Mouse (Mus musculus) heart, adult 2 months (tissue): ENCODE measurements at regions not wholly inside any gene's neighbourhood (a gene's known extent, or its start where the extent isn't known, plus 50 kb on each side); places are given as distances from the start of the nearest gene placed in this dataset.

Source experiments
- DNase-seq, 2 experiments: peaks; one replicate each; pipeline ENCODE4 v3.0.0; 2021
- H3K27ac ChIP-seq: fragments of 200-600 bp; 2 replicates; pipeline ENCODE4 v1.8.1; 2022
- H3K27me3 ChIP-seq: fragments of 200-500 bp; 2 replicates; pipeline ENCODE4 v1.6.1; 2012; ENCODE audit warnings: mild to moderate bottlenecking, low read length, inconsistent platforms, mixed read lengths; ENCODE audit not compliant: control insufficient read depth, insufficient read depth
- H3K36me3 ChIP-seq: fragments of 200-500 bp; 2 replicates; pipeline ENCODE4 v1.6.1; 2012; ENCODE audit warnings: low read length, inconsistent platforms; ENCODE audit not compliant: control insufficient read depth, insufficient read depth
- H3K4me1 ChIP-seq: fragments of 200-500 bp; 2 replicates; pipeline ENCODE4 v1.6.1; 2011; ENCODE audit warnings: low read length; ENCODE audit not compliant: control insufficient read depth, insufficient read depth
- H3K4me3 ChIP-seq: fragments of 200-600 bp; 2 replicates; pipeline ENCODE4 v1.8.1; 2022
- H3K79me2 ChIP-seq: fragments of 200-500 bp; replicated peaks from 2 replicates; pipeline ENCODE4 v1.6.1; 2012; ENCODE audit warnings: mild to moderate bottlenecking, inconsistent platforms, low read length, moderate library complexity, mixed read lengths; ENCODE audit not compliant: control insufficient read depth, insufficient read depth
- H3K9ac ChIP-seq: fragments of 200-500 bp; 2 replicates; pipeline ENCODE4 v1.6.1; 2012; ENCODE audit warnings: low read depth, mild to moderate bottlenecking, control low read depth, inconsistent platforms, low read length, mixed read lengths
- CTCF ChIP-seq: fragments of 200-600 bp; IDR thresholded peaks from 2 replicates; pipeline ENCODE4 v1.8.1; 2022; ENCODE audit warnings: antibody characterized with exemption, mild to moderate bottlenecking, moderate library complexity
- EP300 ChIP-seq: fragments of 200-500 bp; IDR thresholded peaks from 2 replicates; pipeline ENCODE4 v1.6.1; 2011; ENCODE audit warnings: low read depth, low read length, control low read depth; ENCODE audit not compliant: insufficient read depth
- POLR2A ChIP-seq: fragments of 200-500 bp; IDR thresholded peaks from 2 replicates; pipeline ENCODE4 v1.6.1; 2011; ENCODE audit warnings: mild to moderate bottlenecking, low read depth, low read length, control low read depth; ENCODE audit not compliant: insufficient read depth
- WGBS: fragments of 180-500 bp; shearing (Covaris S2); methylation state at CpG from one replicate; pipeline ENCODE4 v1.1.7; 2018; 5-methylcytosine and 5-hydroxymethylcytosine counted together
- intact Hi-C: fragments of 180-260 bp; cut with DNase I; formaldehyde crosslinking; loops from one replicate; pipeline ENCODE4 v1.15.1; 2025

GRCm38 (mm10) chr1:151125028-151125659, 57.2 kb upstream of the Gm47985 start:
- 88% methylated on average over 9 of the region's 9 CpGs for WGBS
- DNase-seq: no peak
- Histone ChIP-seq H3K4me3 (no peak overlapping the region), H3K4me1 (peaks cover 6% of the 10 kb centered on the region), H3K79me2 (no peaks in the 10 kb centered on the region), H3K27me3 (no peaks in the 10 kb centered on the region), H3K27ac (no peak overlapping the region), H3K36me3 (peaks cover 6% of the 10 kb centered on the region), H3K9ac (no peak overlapping the region)
- intact Hi-C loops: loop anchor here (5.0 kb wide), 2 partner anchors 43 to 217 kb away; partner anchors contain the start of gene Ivns1abp
- TF ChIP-seq CTCF (no peak), POLR2A (no peak), EP300 (no peak)

GRCm38 (mm10) chr1:151125764-151126485, 56.4 kb upstream of the Gm47985 start:
- WGBS: 55% methylated on average over 3 of the region's 3 CpGs
- Histone ChIP-seq H3K27me3 (no peaks in the 10 kb centered on the region), H3K9ac (no peak overlapping the region), H3K36me3 (peaks cover 6% of the 10 kb centered on the region), H3K27ac (no peak overlapping the region), H3K79me2 (no peaks in the 10 kb centered on the region), H3K4me1 (peaks cover 6% of the 10 kb centered on the region), H3K4me3 (no peak overlapping the region)
- intact Hi-C loops: loop anchor here (5.0 kb wide), 2 partner anchors 44 to 216 kb away; partner anchors contain the start of gene Ivns1abp
- DNase-seq: no peak
- no peak for TF ChIP-seq POLR2A
- no peak for TF ChIP-seq EP300
- TF ChIP-seq CTCF: no peak

GRCm38 (mm10) chr1:151126756-151127155, 55.6 kb upstream of the Gm47985 start:
- H3K27ac ChIP-seq: no peak overlapping the region

GRCm38 (mm10) chr1:151128005-151128404, 54.3 kb upstream of the Gm47985 start:
- Histone ChIP-seq H3K27ac (peak overlapping the region; percentile 82), H3K36me3 (peaks cover 6% of the 10 kb centered on the region), H3K4me3 (no peak overlapping the region), H3K4me1 (peaks cover 6% of the 10 kb centered on the region), H3K79me2 (no peaks in the 10 kb centered on the region), H3K9ac (no peak overlapping the region; the same call in 1 of the 2 replicates), H3K27me3 (no peaks in the 10 kb centered on the region)
- WGBS: 26% methylated on average over 5 of the region's 5 CpGs
- DNase-seq: peak; percentile 44 to 62
- TF ChIP-seq POLR2A (0 out of 2 replicates have a peak, but pooled peaks have one; percentile 24), EP300 (peak; percentile 83), CTCF (no peak)
- intact Hi-C loops: loop anchor here (1.0 to 5.0 kb wide), 3 partner anchors 42 to 214 kb away; partner anchors contain the start of gene Ivns1abp

More at GRCm38 (mm10) chr1:151126756-151127155, 55.6 kb upstream of the Gm47985 start:
- Histone ChIP-seq H3K9ac (no peak overlapping the region), H3K4me1 (peaks cover 6% of the 10 kb centered on the region), H3K27me3 (no peaks in the 10 kb centered on the region), H3K4me3 (no peak overlapping the region), H3K36me3 (peaks cover 6% of the 10 kb centered on the region), H3K79me2 (no peaks in the 10 kb centered on the region)
- DNase-seq: no peak
- WGBS: 71% methylated on average over 1 of the region's 1 CpGs
- no peak for TF ChIP-seq EP300
- no peak for TF ChIP-seq POLR2A
- no peak for TF ChIP-seq CTCF
- intact Hi-C loops: loop anchor here (5.0 kb wide), 2 partner anchors 44 to 216 kb away; partner anchors contain the start of gene Ivns1abp

GRCm38 (mm10) chr1:151128955-151129354, 53.4 kb upstream of the Gm47985 start:
- Histone ChIP-seq H3K4me1 (peaks cover 6% of the 10 kb centered on the region), H3K27ac (peak overlapping the region; percentile 82), H3K4me3 (no peak overlapping the region), H3K79me2 (no peaks in the 10 kb centered on the region), H3K9ac (no peak overlapping the region), H3K36me3 (peaks cover 6% of the 10 kb centered on the region), H3K27me3 (no peaks in the 10 kb centered on the region)
- DNase-seq: no peak
- intact Hi-C loops: loop anchor here (1.0 to 5.0 kb wide), 3 partner anchors 41 to 213 kb away; partner anchors contain the start of gene Ivns1abp
- no peak for TF ChIP-seq EP300
- no peak for TF ChIP-seq CTCF
- TF ChIP-seq POLR2A: no peak
